Mouse (Mus musculus) olfactory bulb, adult 2 months (tissue): Measurements from ENCODE around the gene Cpox. TPM values are rescaled to one million over a fixed set of nuclear protein-coding genes. Genes with fewer than 3 reads are reported as not detected.

ENCODE experiments used
- H3K27ac ChIP-seq: fragments of 200-500 bp; 2 replicates; pipeline ENCODE4 v1.5.1; 2012; ENCODE audit warnings: low read depth, low read length; ENCODE audit not compliant: insufficient read depth
- H3K4me1 ChIP-seq: fragments of 200-500 bp; 2 replicates; pipeline ENCODE4 v1.6.1; 2012; ENCODE audit warnings: low read length; ENCODE audit not compliant: control insufficient read depth, insufficient read depth
- H3K4me3 ChIP-seq: fragments of 200-500 bp; 2 replicates; pipeline ENCODE4 v1.5.1; 2012; ENCODE audit warnings: mild to moderate bottlenecking, low read depth, low read length, moderate library complexity; ENCODE audit not compliant: insufficient read depth
- CTCF ChIP-seq: fragments of 200-500 bp; IDR thresholded peaks from 2 replicates; pipeline ENCODE4 v1.5.1; 2012; ENCODE audit warnings: low read depth, mild to moderate bottlenecking, low read length, moderate library complexity; ENCODE audit not compliant: insufficient read depth
- POLR2A ChIP-seq: fragments of 200-500 bp; IDR thresholded peaks from 2 replicates; pipeline ENCODE4 v1.6.1; 2012; ENCODE audit warnings: mild to moderate bottlenecking, low read depth, low read length, moderate library complexity; ENCODE audit not compliant: insufficient read depth
- WGBS: fragments of 180-500 bp; shearing (Covaris S2); methylation state at CpG from one replicate; pipeline ENCODE4 v1.1.7; 2018; 5-methylcytosine and 5-hydroxymethylcytosine counted together
- polyA plus RNA-seq: library from polyadenylated mRNA; stranded (reverse); fragments of >200 nt; gene quantifications from 2 replicates; pipeline ENCODE4 v1.2.4, GENCODE M21; 2012; ENCODE audit warnings: low replicate concordance; ENCODE audit not compliant: missing spikeins, insufficient read depth, insufficient read length

The Cpox gene
- polyA plus RNA-seq, 1 experiment: not detected

DNA sequence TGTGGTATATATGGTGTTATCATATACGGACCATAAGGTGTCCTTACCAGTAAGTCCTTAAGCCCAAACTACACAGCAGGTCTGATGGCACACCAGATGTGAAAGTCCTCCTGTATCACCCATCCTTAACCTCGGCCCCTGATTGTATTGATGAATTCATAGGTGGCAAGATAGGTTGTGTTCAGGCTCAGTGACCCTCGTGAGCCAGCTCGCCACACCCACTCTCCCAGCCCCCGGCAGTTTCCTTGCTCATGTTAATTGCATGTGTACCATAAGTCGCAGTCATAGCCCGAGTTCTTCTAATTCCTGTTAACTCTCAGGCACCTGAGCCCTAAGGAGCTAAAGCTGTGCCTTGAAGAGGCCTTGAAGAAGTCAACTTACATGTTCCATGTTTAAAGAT is 6.1 kb downstream of the Cpox start:
- peaks cover 2% of the 10 kb centered on the region; the same call in 1 of the 2 replicates for H3K4me1 ChIP-seq
- 88% methylated on average over 7 of the region's 7 CpGs for WGBS
- H3K27ac ChIP-seq: no peak overlapping the region
- no peak overlapping the region for H3K4me3 ChIP-seq
- no peak for TF ChIP-seq CTCF
- no peak for TF ChIP-seq POLR2A

DNA sequence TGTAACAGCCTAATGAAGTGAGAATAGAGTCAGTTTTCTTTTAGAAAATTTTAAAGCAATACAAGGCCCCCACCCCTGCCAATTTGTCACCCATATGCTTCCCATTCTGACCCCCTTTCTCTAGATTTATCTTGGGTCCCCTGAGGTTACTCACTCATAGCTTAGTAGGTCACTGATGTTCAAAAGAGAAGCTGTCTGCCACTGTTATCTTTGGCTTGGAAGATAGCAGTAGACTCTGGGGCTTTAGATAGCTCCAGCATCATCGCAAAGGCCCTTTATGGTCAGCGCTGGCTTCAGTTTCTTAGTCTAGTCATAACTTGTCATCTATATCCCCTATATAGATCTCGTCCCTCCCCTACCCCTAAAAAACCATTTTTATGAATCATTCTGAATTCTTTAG is 6.5 kb downstream of the Cpox start:
- no peak for TF ChIP-seq POLR2A
- no peak for TF ChIP-seq CTCF
- H3K4me1 ChIP-seq: peaks cover 2% of the 10 kb centered on the region; the same call in 1 of the 2 replicates
- 95% methylated on average over 3 of the region's 3 CpGs for WGBS
- H3K4me3 ChIP-seq: no peak overlapping the region
- no peak overlapping the region for H3K27ac ChIP-seq

DNA sequence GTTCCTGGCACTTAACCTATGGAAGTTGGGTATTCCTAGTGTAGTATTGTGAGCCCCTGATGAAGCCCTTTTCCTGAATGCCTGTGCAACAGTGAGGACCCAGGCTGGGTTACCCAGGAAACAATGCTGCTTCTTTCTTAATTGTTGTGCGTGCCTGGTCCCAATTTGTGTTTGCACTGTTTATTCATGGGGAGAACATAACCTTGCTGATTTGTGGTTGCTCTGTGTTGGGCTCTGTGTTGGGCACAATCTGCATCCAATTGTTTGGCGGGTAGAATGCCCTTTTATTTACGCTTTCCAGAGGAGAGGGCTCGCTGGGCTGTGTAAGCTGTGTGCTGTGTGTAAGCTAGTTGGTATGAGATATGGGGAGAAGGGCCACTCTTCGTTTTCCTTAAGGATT is 7.4 kb downstream of the Cpox start:
- H3K4me3 ChIP-seq: no peak overlapping the region
- no peaks in the 10 kb centered on the region for H3K4me1 ChIP-seq
- H3K27ac ChIP-seq: no peak overlapping the region
- WGBS: 70% methylated on average over 5 of the region's 5 CpGs
- TF ChIP-seq POLR2A: no peak
- TF ChIP-seq CTCF: no peak

DNA sequence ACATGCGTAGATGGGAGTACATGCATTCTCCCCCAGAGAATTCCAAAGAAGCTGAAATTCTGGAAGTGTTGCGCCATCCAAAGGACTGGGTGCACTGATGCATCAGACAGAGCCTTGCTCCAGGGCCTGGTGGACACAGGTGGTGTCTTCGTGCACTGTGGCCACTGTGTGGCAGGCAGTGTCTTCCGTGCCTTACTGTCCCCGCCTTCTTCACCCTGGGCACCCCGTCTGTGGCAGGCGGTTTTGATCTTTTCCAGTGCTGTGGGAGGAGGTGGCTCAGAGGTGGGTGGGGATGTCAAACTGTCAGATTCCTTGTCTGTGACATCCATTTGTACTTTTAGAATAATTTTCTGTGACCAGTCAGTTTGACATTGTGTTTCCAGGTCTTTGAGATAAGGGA is 8.6 kb downstream of the Cpox start:
- Histone ChIP-seq H3K4me1 (no peaks in the 10 kb centered on the region), H3K4me3 (no peak overlapping the region), H3K27ac (no peak overlapping the region)
- 89% methylated on average over 7 of the region's 7 CpGs for WGBS
- TF ChIP-seq CTCF (no peak), POLR2A (no peak)

DNA sequence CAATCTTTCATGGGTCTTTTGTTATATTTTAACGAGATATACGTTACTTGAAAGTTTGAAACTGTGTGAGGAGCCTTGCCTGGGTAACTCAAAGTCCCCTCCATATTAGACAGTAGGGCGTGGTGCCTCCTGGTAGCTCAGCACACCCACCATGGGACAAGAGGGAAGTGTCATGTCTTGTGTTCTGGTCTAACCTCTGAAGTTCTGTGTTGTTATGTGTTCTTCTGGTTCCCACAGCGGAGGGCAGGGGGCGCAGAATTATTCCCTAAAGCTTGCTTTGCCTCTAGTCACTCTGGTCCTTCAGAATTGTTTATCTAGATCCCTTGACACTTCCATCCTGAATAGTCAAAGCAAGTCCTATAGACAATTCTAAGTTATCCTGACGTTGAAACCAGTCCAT is 12.0 kb downstream of the Cpox start:
- H3K4me1 ChIP-seq: no peaks in the 10 kb centered on the region
- TF ChIP-seq CTCF (no peak), POLR2A (no peak)
- WGBS: 93% methylated on average over 6 of the region's 6 CpGs
- no peak overlapping the region for H3K27ac ChIP-seq
- no peak overlapping the region for H3K4me3 ChIP-seq

DNA sequence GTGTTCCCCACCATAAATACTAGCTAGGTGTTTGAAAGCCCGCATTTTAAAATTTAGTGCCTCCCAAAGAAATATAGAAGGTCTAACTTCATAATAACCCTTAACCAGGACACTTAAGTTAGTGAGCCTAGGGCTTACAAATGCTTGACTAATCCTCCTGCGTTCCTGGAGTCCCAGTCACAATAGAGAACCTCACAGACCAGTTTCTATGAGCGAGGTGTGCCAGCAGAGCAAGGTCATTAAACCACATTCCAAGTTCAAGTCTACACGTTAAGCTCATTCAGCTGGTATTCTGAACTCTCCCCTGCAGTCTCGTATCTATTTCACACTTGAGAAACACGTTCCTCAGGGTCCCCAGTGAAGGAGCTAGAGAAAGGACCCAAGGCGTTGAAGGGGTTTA is 12.8 kb downstream of the Cpox start:
- Histone ChIP-seq H3K4me3 (no peak overlapping the region), H3K27ac (no peak overlapping the region), H3K4me1 (no peaks in the 10 kb centered on the region)
- TF ChIP-seq POLR2A (no peak), CTCF (no peak)
- 85% methylated on average over 7 of the region's 7 CpGs for WGBS

DNA sequence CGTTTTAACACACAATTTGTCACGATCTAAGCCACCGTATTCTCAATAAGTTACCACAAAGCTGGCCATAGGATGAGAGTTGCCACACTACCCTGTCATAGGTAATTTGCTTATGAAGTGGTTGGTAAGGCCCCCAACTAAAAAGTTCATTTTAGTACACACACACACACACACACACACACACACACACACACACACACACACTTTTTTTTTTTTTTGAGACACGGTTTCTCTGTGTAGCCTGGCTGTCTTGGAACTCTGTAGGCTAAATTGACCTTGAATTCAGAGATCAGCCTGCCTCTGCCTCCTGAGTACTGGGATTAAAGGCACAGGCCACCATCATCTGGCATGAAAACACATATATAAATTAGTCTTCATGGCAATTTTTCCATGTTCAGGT is 13.8 kb downstream of the Cpox start:
- H3K27ac ChIP-seq: no peak overlapping the region
- H3K4me1 ChIP-seq: no peaks in the 10 kb centered on the region
- 93% methylated on average over 4 of the region's 4 CpGs for WGBS
- H3K4me3 ChIP-seq: no peak overlapping the region
- TF ChIP-seq CTCF (no peak), POLR2A (no peak)

DNA sequence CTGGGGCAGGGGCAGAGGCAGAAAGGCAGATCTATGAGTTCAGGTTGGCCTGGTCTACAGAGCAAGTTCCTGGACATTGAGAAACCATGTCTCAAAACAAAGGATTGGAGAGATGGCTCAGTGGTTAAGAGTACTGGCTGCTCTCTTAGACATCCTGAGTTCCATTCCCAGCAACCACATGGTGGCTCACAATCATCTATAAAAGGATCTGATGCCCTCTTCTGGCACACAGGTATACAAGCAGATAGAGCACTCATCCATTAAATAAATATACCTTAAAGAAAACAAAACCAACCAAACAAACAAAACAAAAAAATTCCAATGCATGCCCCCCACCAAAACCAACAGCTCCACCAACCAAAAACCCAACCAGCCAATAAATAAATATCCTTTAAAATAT is 14.4 kb downstream of the Cpox start:
- H3K4me1 ChIP-seq: no peaks in the 10 kb centered on the region
- H3K27ac ChIP-seq: no peak overlapping the region
- no peak overlapping the region for H3K4me3 ChIP-seq
- TF ChIP-seq POLR2A (no peak), CTCF (no peak)

DNA sequence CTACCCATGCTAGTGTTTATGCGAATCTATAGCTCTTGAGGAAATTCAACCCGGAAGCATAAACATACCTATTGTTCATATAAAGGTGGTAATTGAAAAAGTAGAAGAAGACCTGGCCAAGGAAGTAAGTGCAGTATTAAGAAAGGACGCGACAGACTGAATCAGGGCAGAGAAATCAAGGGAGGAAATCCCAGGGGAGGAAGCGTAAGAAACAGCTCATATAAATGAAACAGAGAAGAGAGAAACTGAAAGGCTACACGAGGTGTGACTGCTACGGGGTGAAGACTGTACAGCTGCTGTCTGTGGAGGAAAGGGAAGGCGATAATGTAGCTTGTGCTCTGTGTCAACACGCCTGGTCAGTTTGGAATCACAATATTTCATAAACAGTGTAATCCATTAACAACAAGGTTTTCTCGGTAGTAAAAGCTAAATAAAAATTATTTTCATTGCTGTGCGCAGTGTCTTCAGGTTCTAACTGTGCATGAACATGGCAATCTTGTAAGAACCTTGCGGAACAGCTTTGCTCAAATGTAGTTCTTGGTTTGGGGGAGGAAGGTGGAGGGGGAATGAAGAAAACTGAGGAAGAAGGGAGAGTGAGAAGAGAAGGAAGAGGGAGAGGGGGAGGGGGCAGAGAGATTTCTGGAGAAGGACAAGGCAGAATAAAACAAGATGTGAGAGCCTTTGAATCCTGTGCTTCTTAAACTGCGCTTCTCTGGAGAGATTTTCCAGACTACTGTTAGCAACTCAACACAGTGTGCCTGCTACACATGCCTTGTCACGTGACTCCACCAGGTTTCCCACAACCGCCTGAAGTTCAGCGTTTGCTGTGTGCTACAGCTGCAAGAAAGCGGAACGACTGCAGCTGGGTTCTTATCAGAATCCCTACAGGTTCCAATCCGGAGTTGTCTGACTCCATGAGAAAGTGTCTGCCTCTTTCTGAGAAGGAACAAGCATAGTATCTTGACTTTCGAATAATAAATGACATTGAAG is 15.8 kb downstream of the Cpox start:
- no peak overlapping the region for H3K27ac ChIP-seq
- no peaks in the 10 kb centered on the region for H3K4me1 ChIP-seq
- H3K4me3 ChIP-seq: no peak overlapping the region
- WGBS: 77% methylated on average over 20 of the region's 20 CpGs
- TF ChIP-seq CTCF (no peak), POLR2A (no peak)

DNA sequence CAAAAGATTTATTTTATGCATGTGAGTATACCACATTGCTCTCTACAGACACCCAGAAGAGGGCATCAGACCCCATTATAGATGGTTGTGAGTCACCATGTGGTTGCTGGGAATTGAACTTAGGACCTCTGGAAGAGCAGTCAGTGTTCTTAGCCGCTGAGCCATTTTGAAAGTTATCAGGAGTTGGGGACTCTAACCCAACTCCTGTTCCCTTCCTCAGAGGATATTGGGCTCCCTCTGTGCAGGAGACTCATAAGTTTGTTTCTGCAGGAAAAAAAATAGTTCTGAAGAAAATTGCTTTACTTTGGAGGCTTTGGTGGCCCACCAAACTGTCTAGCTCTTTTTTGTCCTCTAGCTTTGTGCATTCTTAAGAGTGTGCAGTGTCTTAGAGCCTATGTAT is 18.4 kb downstream of the Cpox start:
- 94% methylated on average over 1 of the region's 1 CpGs for WGBS

More for the DNA sequence above, 18.4 kb downstream of the Cpox start:
- Histone ChIP-seq H3K27ac (no peak overlapping the region), H3K4me1 (no peaks in the 10 kb centered on the region), H3K4me3 (no peak overlapping the region)
- TF ChIP-seq CTCF: no peak
- TF ChIP-seq POLR2A: no peak
